Mouse (Mus musculus) hindbrain, embryonic 10.5 days (tissue): ENCODE data around the gene Ski. TPM values are rescaled to one million over a fixed set of nuclear protein-coding genes. Genes with fewer than 3 reads are reported as not detected.
A peak's percentile ranks its signal among the peaks of the same experiment; 100 is the strongest.

ENCODE experiments used
- DNase-seq: peaks from one replicate; pipeline ENCODE4 v3.0.0-alpha.2; 2017; ENCODE audit warnings: low spot score
- H3K27ac ChIP-seq: fragments of 300-500 bp; sonication (generic); 2 replicates; pipeline ENCODE4 v1.5.1; 2016; ENCODE audit warnings: mild to moderate bottlenecking, moderate library complexity
- H3K27me3 ChIP-seq: fragments of 300-500 bp; sonication (generic); 2 replicates; pipeline ENCODE4 v1.6.1; 2016; ENCODE audit warnings: mild to moderate bottlenecking; ENCODE audit not compliant: poor library complexity, insufficient read depth, severe bottlenecking
- H3K36me3 ChIP-seq: fragments of 300-500 bp; sonication (generic); 2 replicates; pipeline ENCODE4 v1.6.1; 2016; ENCODE audit warnings: mild to moderate bottlenecking, moderate library complexity
- H3K4me1 ChIP-seq: fragments of 300-500 bp; sonication (generic); replicated peaks from 2 replicates; pipeline ENCODE4 v1.6.1; 2016; ENCODE audit warnings: mild to moderate bottlenecking
- H3K4me3 ChIP-seq: fragments of 300-500 bp; sonication (generic); 2 replicates; pipeline ENCODE4 v1.5.1; 2016; ENCODE audit warnings: mild to moderate bottlenecking, moderate library complexity
- H3K9me3 ChIP-seq: fragments of 300-500 bp; sonication (generic); 2 replicates; pipeline ENCODE4 v1.6.1; 2016; ENCODE audit warnings: mild to moderate bottlenecking, moderate library complexity
- WGBS: fragments of 180-500 bp; shearing (Covaris S2); methylation state at CpG from one replicate; pipeline ENCODE4 v1.1.7; 2016; 5-methylcytosine and 5-hydroxymethylcytosine counted together
- polyA plus RNA-seq: library from polyadenylated mRNA; unstranded; fragments of >200 nt; fragmentation: Nextera tagmentation; extraction: Ambion mirVana; gene quantifications from 2 replicates; pipeline ENCODE4 v1.2.1, GENCODE M21; 2016

The Ski gene
- polyA plus RNA-seq, 1 experiment from 2014 or later = 9.3 TPM

GRCm38 (mm10) chr4:155178981-155179512 is 43.3 kb downstream of the Ski start:
- Histone ChIP-seq H3K27me3 (no peaks in the 10 kb centered on the region), H3K4me1 (peaks cover 80% of the 10 kb centered on the region), H3K36me3 (peaks cover 9% of the 10 kb centered on the region; the same call in 1 of the 2 replicates), H3K27ac (peak overlapping the region; percentile 92), H3K9me3 (no peaks in the 10 kb centered on the region), H3K4me3 (peak overlapping the region; percentile 29; the same call in 1 of the 2 replicates)
- 38% methylated on average over 3 of the region's 3 CpGs for WGBS
- no peak for DNase-seq

- no peaks in the 10 kb centered on the region for H3K27me3 ChIP-seq
- peak overlapping the region; percentile 92 for H3K27ac ChIP-seq
- peak; percentile 82 for DNase-seq
- H3K9me3 ChIP-seq = no peaks in the 10 kb centered on the region
- 9% methylated on average over 6 of the region's 6 CpGs for WGBS
- 0 out of 2 replicates have a peak, but pooled peaks cover 3% of the 10 kb centered on the region for H3K36me3 ChIP-seq
- peak overlapping the region; percentile 29 for H3K4me3 ChIP-seq
- H3K4me1 ChIP-seq = peaks cover 84% of the 10 kb centered on the region
Observed at GRCm38 (mm10) chr4:155178274-155178673, 44.1 kb downstream of the Ski start.

GRCm38 (mm10) chr4:155176210-155176609 is 46.2 kb downstream of the Ski start:
- Histone ChIP-seq H3K36me3 (0 out of 2 replicates have a peak, but pooled peaks cover 3% of the 10 kb centered on the region), H3K27me3 (no peaks in the 10 kb centered on the region), H3K27ac (peak overlapping the region; percentile 92), H3K9me3 (no peaks in the 10 kb centered on the region), H3K4me1 (peaks cover 91% of the 10 kb centered on the region), H3K4me3 (no peak overlapping the region)
- WGBS = 48% methylated on average over 3 of the region's 3 CpGs
- no peak for DNase-seq

GRCm38 (mm10) chr4:155173822-155174785 is 48.3 kb downstream of the Ski start:
- peak overlapping the region; percentile 38 for H3K4me3 ChIP-seq
- no peaks in the 10 kb centered on the region for H3K27me3 ChIP-seq
- DNase-seq = peak; percentile 55
- 0 out of 2 replicates have a peak, but pooled peaks cover 3% of the 10 kb centered on the region for H3K36me3 ChIP-seq
- no peaks in the 10 kb centered on the region for H3K9me3 ChIP-seq
- WGBS = 12% methylated on average over 17 of the region's 17 CpGs
- H3K27ac ChIP-seq = peak overlapping the region; percentile 92
- H3K4me1 ChIP-seq = peaks cover 96% of the 10 kb centered on the region

- WGBS = 9% methylated on average over 21 of the region's 21 CpGs
- Histone ChIP-seq H3K27me3 (no peaks in the 10 kb centered on the region), H3K4me3 (peak overlapping the region; percentile 38), H3K36me3 (0 out of 2 replicates have a peak, but pooled peaks cover 3% of the 10 kb centered on the region), H3K4me1 (peaks cover 90% of the 10 kb centered on the region), H3K27ac (peak overlapping the region; percentile 92), H3K9me3 (no peaks in the 10 kb centered on the region)
- DNase-seq = peak; percentile 92
Observed at GRCm38 (mm10) chr4:155172909-155173821, 49.2 kb downstream of the Ski start.

- no peak overlapping the region for H3K4me3 ChIP-seq
- peak overlapping the region; percentile 92 for H3K27ac ChIP-seq
- H3K27me3 ChIP-seq = no peaks in the 10 kb centered on the region
- DNase-seq = no peak
- no peaks in the 10 kb centered on the region for H3K9me3 ChIP-seq
- WGBS = 68% methylated on average over 5 of the region's 5 CpGs
- H3K36me3 ChIP-seq = 0 out of 2 replicates have a peak, but pooled peaks cover 6% of the 10 kb centered on the region
- peaks cover 85% of the 10 kb centered on the region for H3K4me1 ChIP-seq
Observed at GRCm38 (mm10) chr4:155171961-155172533, 50.3 kb downstream of the Ski start.

- peak overlapping the region; percentile 92 for H3K27ac ChIP-seq
- no peak for DNase-seq
- WGBS = 84% methylated on average over 8 of the region's 8 CpGs
- H3K4me1 ChIP-seq = peaks cover 72% of the 10 kb centered on the region
- H3K27me3 ChIP-seq = no peaks in the 10 kb centered on the region
- peaks cover 8% of the 10 kb centered on the region; the same call in 1 of the 2 replicates for H3K36me3 ChIP-seq
- no peaks in the 10 kb centered on the region for H3K9me3 ChIP-seq
- no peak overlapping the region for H3K4me3 ChIP-seq
Observed at GRCm38 (mm10) chr4:155170614-155171212, 51.7 kb downstream of the Ski start.

GRCm38 (mm10) chr4:155168835-155169252 is 53.5 kb downstream of the Ski start:
- Histone ChIP-seq H3K4me1 (peaks cover 65% of the 10 kb centered on the region), H3K36me3 (peaks cover 18% of the 10 kb centered on the region; the same call in 1 of the 2 replicates), H3K27me3 (no peaks in the 10 kb centered on the region), H3K9me3 (0 out of 2 replicates have a peak, but pooled peaks cover 5% of the 10 kb centered on the region), H3K4me3 (no peak overlapping the region), H3K27ac (no peak overlapping the region)
- WGBS = 93% methylated on average over 8 of the region's 8 CpGs
- DNase-seq = no peak

GRCm38 (mm10) chr4:155165861-155166260 is 56.5 kb downstream of the Ski start:
- Histone ChIP-seq H3K36me3 (peaks cover 18% of the 10 kb centered on the region; the same call in 1 of the 2 replicates), H3K27ac (no peak overlapping the region), H3K9me3 (0 out of 2 replicates have a peak, but pooled peaks cover 5% of the 10 kb centered on the region), H3K4me3 (no peak overlapping the region), H3K4me1 (peaks cover 65% of the 10 kb centered on the region), H3K27me3 (no peaks in the 10 kb centered on the region)
- DNase-seq = no peak

GRCm38 (mm10) chr4:155164550-155164949 is 57.8 kb downstream of the Ski start:
- Histone ChIP-seq H3K4me1 (peaks cover 60% of the 10 kb centered on the region), H3K36me3 (peaks cover 31% of the 10 kb centered on the region), H3K4me3 (no peak overlapping the region), H3K27ac (peak overlapping the region; percentile 57; the same call in 1 of the 2 replicates), H3K27me3 (no peaks in the 10 kb centered on the region), H3K9me3 (0 out of 2 replicates have a peak, but pooled peaks cover 5% of the 10 kb centered on the region)
- 93% methylated on average over 6 of the region's 6 CpGs for WGBS
- DNase-seq = no peak

GRCm38 (mm10) chr4:155163685-155164084 is 58.7 kb downstream of the Ski start:
- H3K27me3 ChIP-seq = no peaks in the 10 kb centered on the region
- peaks cover 40% of the 10 kb centered on the region for H3K36me3 ChIP-seq
- H3K9me3 ChIP-seq = 0 out of 2 replicates have a peak, but pooled peaks cover 5% of the 10 kb centered on the region
- H3K27ac ChIP-seq = peak overlapping the region; percentile 57
- WGBS = 54% methylated on average over 8 of the region's 8 CpGs
- no peak overlapping the region for H3K4me3 ChIP-seq
- no peak for DNase-seq
- H3K4me1 ChIP-seq = peaks cover 56% of the 10 kb centered on the region
